Mouse (Mus musculus) hindbrain, embryonic 16.5 days (tissue): ENCODE results near the gene Hist1h1t. TPM values are rescaled to one million over a fixed set of nuclear protein-coding genes. Genes with fewer than 3 reads are reported as not detected.

Experiments
- ATAC-seq: fragments of 200-750 bp; cut with Nextera tagmentation; 2 replicates; pipeline ENCODE4 v1.8.0; 2017; ENCODE audit warnings: moderate TSS enrichment, moderate library complexity
- H3K27ac ChIP-seq: fragments of 300-500 bp; sonication (generic); 2 replicates; pipeline ENCODE4 v1.5.1; 2014; ENCODE audit warnings: low read depth, mild to moderate bottlenecking, control low read depth, low read length, moderate library complexity
- H3K27me3 ChIP-seq: fragments of 300-500 bp; sonication (generic); replicated peaks from 2 replicates; pipeline ENCODE4 v1.6.1; 2014; ENCODE audit warnings: low read length; ENCODE audit not compliant: control insufficient read depth, insufficient read depth
- H3K36me3 ChIP-seq: fragments of 300-500 bp; sonication (generic); 2 replicates; pipeline ENCODE4 v1.6.1; 2014; ENCODE audit warnings: mild to moderate bottlenecking, low read length, moderate library complexity, mixed read lengths; ENCODE audit not compliant: control insufficient read depth, insufficient read depth
- H3K4me1 ChIP-seq: fragments of 300-500 bp; sonication (generic); 2 replicates; pipeline ENCODE4 v1.6.1; 2014; ENCODE audit warnings: low read depth, low read length; ENCODE audit not compliant: control insufficient read depth, insufficient read depth
- H3K4me2 ChIP-seq: fragments of 300-500 bp; sonication (generic); 2 replicates; pipeline ENCODE4 v1.6.1; 2014; ENCODE audit warnings: mild to moderate bottlenecking, low read length, control low read depth, moderate library complexity
- H3K4me3 ChIP-seq: fragments of 300-500 bp; sonication (generic); 2 replicates; pipeline ENCODE4 v1.5.1; 2014; ENCODE audit warnings: mild to moderate bottlenecking, low read length, control low read depth, moderate library complexity
- H3K9ac ChIP-seq: fragments of 300-500 bp; sonication (generic); 2 replicates; pipeline ENCODE4 v1.6.1; 2014; ENCODE audit warnings: low read depth, mild to moderate bottlenecking, control low read depth, low read length, moderate library complexity
- H3K9me3 ChIP-seq: fragments of 300-500 bp; sonication (generic); 2 replicates; pipeline ENCODE4 v1.6.1; 2014; ENCODE audit warnings: mild to moderate bottlenecking, low read length, moderate library complexity; ENCODE audit not compliant: control insufficient read depth
- WGBS: fragments of 180-500 bp; shearing (Covaris S2); extraction: QIAGEN DNeasy Blood & Tissue Kit; methylation state at CpG from one replicate; pipeline ENCODE4 v1.1.7; 2014; 5-methylcytosine and 5-hydroxymethylcytosine counted together
- polyA plus RNA-seq: library from polyadenylated mRNA; unstranded; fragments of >200 nt; fragmentation: Nextera tagmentation; extraction: Ambion mirVana; gene quantifications from 2 replicates; pipeline ENCODE4 v1.2.1, GENCODE M21; 2015

The Hist1h1t gene
- polyA plus RNA-seq, 1 experiment from 2014 or later, result not detected

DNA sequence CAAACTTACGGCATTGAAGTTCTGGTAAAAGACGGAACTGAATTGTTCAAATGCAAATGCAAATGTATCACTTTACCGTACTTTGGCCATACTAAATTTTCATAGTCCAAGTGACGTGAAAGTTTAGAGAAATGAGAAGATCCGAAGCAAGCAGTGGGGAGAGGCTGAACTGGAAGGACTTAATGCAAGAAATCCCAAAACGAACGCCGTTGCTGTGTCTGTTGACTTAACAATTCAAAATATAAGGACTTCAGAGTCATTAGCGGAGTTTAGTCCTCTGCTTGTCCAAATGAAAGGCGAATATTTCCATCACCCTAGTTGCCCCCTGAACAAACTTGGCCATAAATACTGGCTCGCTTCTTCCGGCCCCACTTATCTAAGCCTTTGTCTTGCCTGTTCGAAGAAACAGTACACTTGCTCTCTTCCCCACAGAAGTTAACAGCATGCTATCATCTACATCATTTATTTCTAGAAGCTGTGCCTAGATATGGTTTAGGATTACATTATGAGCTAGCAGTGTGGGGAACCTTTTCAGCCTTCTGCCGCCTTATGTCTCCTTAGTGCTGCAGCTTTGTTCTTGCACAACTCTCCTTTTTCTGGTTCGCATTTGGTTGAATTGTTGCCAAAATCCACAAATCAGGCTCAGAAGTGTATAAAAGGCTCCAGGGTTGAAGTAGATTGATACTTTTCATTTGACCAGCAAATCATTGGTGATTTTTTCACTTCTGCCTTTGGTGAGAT is 10.3 kb upstream of the Hist1h1t start:
- Histone ChIP-seq H3K27ac (peak overlapping the region; percentile 93), H3K27me3 (no peaks in the 10 kb centered on the region), H3K36me3 (no peaks in the 10 kb centered on the region), H3K9me3 (no peaks in the 10 kb centered on the region), H3K9ac (peak overlapping the region; percentile 69; the same call in 1 of the 2 replicates), H3K4me3 (peak overlapping the region; percentile 51), H3K4me1 (peaks cover 12% of the 10 kb centered on the region), H3K4me2 (peak overlapping the region; percentile 88)
- 8% methylated on average over 15 of the region's 15 CpGs for WGBS
- no peak for ATAC-seq

DNA sequence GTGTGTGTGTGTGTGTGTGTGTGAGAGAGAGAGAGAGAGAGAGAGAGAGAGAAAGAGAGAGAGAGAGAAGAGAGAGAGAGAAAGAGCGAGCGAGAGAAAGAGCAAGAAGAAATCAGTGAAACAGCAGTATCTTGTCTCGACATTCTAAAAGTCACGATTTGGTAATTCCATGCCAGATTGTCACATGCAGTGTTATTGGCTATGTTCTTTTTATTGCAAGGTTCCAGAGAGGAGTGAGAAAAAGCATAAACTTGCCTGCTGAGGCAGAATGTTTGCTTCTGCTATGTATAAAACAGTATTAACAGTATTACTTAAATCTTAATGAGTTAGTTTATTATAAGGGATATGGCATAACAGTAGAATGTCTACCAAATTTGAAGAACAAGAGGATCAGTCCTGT is 9.6 kb upstream of the Hist1h1t start:
- no peak for ATAC-seq
- Histone ChIP-seq H3K9ac (peak overlapping the region; percentile 17; the same call in 1 of the 2 replicates), H3K4me3 (peak overlapping the region; percentile 51), H3K36me3 (no peaks in the 10 kb centered on the region), H3K4me2 (peak overlapping the region; percentile 88), H3K27ac (0 out of 2 replicates have a peak overlapping the region, but pooled peaks have one; percentile 93), H3K27me3 (no peaks in the 10 kb centered on the region), H3K9me3 (no peaks in the 10 kb centered on the region), H3K4me1 (peaks cover 12% of the 10 kb centered on the region)
- WGBS, result 43% methylated on average over 4 of the region's 4 CpGs

DNA sequence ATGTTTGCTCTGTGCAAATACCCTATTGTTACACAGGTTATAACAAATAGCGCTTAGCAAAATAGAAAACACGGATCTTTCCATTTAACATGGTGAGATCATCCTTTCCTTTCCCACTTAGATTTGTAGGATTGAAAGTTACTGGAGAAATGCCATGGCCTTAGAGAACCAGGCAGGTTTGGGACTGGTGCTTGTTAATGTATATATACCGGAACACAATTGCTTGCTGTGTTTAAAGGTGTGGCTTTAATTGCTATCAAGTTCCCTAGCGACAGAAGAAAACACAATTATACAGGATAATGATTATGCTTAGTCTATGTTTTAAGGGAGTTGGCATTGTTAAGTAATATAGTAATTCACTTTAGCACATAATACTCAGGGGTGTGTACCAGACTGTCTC is 8.4 kb upstream of the Hist1h1t start:
- Histone ChIP-seq H3K4me3 (no peak overlapping the region), H3K4me2 (no peak overlapping the region), H3K4me1 (peaks cover 12% of the 10 kb centered on the region), H3K27ac (no peak overlapping the region), H3K9me3 (no peaks in the 10 kb centered on the region), H3K9ac (no peak overlapping the region), H3K27me3 (no peaks in the 10 kb centered on the region), H3K36me3 (no peaks in the 10 kb centered on the region)
- WGBS, result 90% methylated on average over 4 of the region's 4 CpGs
- no peak for ATAC-seq

DNA sequence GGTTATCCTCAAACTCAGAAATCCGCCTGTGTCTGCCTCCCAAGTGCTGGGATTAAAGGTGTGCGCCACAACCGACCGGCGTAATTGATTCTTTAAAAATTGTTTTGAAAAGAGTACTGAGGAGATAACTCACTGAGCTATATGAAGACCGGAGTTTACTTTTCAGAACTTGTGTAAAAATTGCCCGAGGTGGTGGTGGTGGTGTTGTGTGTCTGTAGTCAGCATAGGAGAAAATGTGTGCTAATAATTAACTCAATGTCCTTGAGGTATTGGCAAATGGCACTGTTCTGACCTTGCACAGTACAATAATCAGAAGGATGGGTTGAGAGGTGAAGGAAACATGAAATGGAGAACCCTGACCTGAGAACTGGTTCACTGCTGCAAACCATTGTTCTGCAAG is 7.7 kb upstream of the Hist1h1t start:
- H3K27me3 ChIP-seq, result no peaks in the 10 kb centered on the region
- no peak overlapping the region for H3K27ac ChIP-seq
- H3K4me1 ChIP-seq, result peaks cover 10% of the 10 kb centered on the region
- 97% methylated on average over 7 of the region's 7 CpGs for WGBS
- H3K4me3 ChIP-seq, result no peak overlapping the region
- no peak for ATAC-seq
- H3K9ac ChIP-seq, result no peak overlapping the region
- no peaks in the 10 kb centered on the region for H3K36me3 ChIP-seq
- no peak overlapping the region for H3K4me2 ChIP-seq
- H3K9me3 ChIP-seq, result no peaks in the 10 kb centered on the region

DNA sequence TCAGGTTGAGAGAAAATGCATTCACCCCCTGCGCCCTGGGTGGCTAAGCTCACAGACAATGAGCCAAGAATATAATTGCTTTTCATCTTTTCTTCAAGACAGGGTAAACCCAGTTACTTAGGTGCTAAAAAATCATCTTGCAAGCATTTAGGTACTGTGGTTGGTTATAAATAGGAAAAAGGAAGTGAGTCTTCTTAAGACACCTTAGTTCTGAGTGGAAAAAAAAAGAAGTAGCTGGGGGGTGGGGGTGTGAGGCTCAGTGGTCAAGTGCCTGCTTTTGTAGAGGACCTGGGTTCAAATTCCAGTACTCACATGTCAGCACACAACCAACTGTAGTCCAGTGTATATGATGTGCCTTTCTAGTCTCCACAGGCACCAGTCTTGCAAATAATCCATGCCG is 6.7 kb upstream of the Hist1h1t start:
- H3K9ac ChIP-seq, result no peak overlapping the region
- H3K9me3 ChIP-seq, result no peaks in the 10 kb centered on the region
- ATAC-seq, result no peak
- 93% methylated on average over 2 of the region's 2 CpGs for WGBS
- no peak overlapping the region for H3K27ac ChIP-seq
- no peaks in the 10 kb centered on the region for H3K36me3 ChIP-seq
- H3K4me1 ChIP-seq, result peaks cover 7% of the 10 kb centered on the region
- no peaks in the 10 kb centered on the region for H3K27me3 ChIP-seq
- no peak overlapping the region for H3K4me3 ChIP-seq
- no peak overlapping the region for H3K4me2 ChIP-seq

DNA sequence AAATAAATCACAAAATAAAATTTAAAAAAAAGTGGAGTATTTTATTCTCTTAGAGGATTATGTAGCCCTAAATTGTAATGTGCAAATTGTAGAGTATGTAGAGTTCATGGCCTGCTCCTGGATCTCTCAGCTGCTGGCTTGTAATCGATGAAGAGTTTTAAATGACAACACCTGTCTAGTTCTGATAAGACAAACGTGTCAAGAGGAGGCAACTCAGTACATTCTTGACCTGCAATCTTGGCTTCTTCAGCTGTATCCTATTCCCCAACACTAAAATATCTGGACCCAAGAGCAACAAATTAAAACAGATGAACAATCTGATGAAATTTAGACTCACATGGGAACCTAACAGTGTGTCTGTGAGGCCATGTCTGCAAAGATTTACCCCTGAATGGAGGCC is 6.2 kb upstream of the Hist1h1t start:
- WGBS, result 81% methylated on average over 2 of the region's 2 CpGs
- Histone ChIP-seq H3K27me3 (no peaks in the 10 kb centered on the region), H3K4me3 (no peak overlapping the region), H3K9ac (no peak overlapping the region), H3K36me3 (no peaks in the 10 kb centered on the region), H3K9me3 (no peaks in the 10 kb centered on the region), H3K4me1 (peaks cover 7% of the 10 kb centered on the region), H3K27ac (no peak overlapping the region), H3K4me2 (no peak overlapping the region)
- no peak for ATAC-seq

DNA sequence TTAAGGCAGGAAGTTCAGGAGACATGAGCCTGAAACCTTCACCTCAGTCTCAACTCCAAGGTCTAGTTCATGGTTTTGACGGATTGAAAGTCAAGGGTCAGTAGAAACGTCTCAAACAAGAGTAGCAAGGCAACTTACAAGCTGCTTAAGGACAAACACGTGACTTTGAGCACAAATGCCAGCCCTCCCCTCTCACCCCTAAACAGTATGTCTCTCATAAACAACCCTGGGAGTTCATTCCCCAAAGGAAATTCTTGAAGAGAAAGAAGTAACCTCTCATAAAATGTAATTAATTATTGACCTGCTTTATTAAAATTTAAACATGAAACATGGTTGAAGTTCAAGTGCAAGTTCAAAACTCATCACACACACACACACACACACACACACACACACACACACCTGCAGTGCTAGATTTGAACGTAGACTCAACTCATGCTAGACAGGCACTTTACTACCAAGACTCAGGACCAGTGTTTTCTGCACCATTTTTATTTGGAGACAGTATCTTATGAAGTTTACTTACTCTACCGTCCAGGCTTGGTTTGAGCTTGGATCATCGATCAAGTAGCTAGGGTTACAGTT is 1.7 kb upstream of the Hist1h1t start:
- H3K4me1 ChIP-seq, result peaks cover 7% of the 10 kb centered on the region
- H3K4me2 ChIP-seq, result no peak overlapping the region
- 81% methylated on average over 6 of the region's 6 CpGs for whole genome bisulfite sequencing
- H3K4me3 ChIP-seq, result no peak overlapping the region
- H3K27me3 ChIP-seq, result no peaks in the 10 kb centered on the region
- H3K27ac ChIP-seq, result no peak overlapping the region
- H3K9me3 ChIP-seq, result no peaks in the 10 kb centered on the region
- H3K9ac ChIP-seq, result no peak overlapping the region
- no peaks in the 10 kb centered on the region for H3K36me3 ChIP-seq
- ATAC-seq, result no peak

DNA sequence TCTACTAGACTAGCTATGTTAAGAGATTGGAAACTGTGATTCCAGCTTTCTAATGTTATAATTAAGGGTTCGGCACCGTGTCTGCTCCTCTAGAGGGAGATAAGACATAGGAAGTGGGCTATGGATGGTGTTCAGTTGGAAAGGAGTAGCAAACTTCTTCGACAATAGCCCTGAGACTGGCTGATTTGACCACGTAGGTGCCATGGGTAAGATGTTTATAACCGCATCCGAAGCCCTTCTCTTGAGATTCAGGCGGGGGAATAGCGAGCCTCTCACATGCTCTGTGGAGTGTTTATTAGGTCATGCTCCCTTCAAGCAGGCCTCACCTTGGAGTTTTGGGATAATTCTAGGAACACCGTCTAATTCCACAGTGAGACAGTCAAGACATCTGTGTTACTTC is 658 bp upstream of the Hist1h1t start:
- Histone ChIP-seq H3K27me3 (no peaks in the 10 kb centered on the region), H3K9me3 (no peaks in the 10 kb centered on the region), H3K9ac (no peak overlapping the region), H3K4me1 (peaks cover 8% of the 10 kb centered on the region), H3K27ac (no peak overlapping the region), H3K4me3 (no peak overlapping the region), H3K36me3 (no peaks in the 10 kb centered on the region), H3K4me2 (no peak overlapping the region)
- ATAC-seq, result no peak
- 96% methylated on average over 9 of the region's 9 CpGs for WGBS

DNA sequence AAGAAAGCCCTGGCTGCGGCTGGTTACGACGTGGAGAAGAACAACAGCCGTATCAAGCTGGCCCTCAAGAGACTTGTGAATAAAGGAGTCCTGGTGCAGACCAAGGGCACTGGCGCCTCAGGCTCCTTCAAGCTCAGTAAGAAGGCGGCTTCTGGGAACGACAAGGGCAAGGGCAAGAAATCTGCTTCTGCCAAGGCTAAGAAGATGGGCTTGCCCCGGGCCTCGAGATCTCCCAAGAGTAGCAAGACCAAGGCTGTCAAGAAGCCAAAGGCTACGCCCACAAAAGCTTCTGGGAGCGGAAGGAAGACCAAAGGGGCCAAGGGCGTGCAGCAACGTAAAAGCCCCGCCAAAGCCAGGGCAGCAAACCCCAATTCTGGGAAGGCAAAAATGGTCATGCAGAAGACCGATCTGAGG is 454 bp downstream of the Hist1h1t start:
- no peak for ATAC-seq
- WGBS, result 61% methylated on average over 15 of the region's 15 CpGs
- Histone ChIP-seq H3K36me3 (no peaks in the 10 kb centered on the region), H3K4me3 (no peak overlapping the region), H3K4me2 (no peak overlapping the region), H3K27ac (no peak overlapping the region), H3K9ac (no peak overlapping the region), H3K4me1 (peaks cover 8% of the 10 kb centered on the region), H3K9me3 (no peaks in the 10 kb centered on the region), H3K27me3 (no peaks in the 10 kb centered on the region)
